Mouse (Mus musculus): ENCODE data around the gene Ucp2.

The Ucp2 gene

DNA sequence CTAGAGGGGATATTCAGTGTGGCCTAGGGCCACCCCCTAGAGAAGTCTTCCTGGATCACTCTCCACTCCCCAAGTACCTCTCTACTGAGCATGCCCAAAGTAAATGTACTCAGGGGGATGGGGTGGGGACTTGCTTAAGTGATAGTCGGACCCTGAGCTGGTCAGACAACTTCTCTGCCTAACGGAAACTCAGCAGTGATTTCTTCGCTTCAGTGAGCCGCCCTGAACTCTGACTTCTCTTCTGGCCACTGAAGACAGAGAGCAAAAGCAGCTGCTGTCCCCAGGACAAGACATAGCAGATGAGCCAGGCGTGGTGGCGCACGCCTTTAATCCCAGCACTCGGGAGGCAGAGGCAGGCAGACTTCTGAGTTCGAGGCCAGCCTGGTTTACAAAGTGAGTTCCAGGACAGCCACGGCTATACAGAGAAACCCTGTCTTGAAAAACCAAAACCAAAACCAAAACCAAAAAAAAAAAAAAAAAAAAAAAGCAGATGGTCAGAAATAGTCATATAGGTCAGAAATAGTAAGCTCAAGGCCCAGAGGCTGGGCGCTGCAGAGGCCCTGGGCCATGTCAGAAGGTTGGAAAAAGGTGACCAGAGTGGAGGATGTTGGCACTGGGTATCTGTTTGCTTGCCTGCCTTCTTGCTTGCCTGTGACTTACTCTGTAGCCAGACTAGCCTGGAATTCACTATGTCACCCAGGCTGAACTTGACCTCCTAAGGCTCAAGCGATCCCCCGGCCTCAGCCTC, 11.8 kb downstream of the Ucp2 start:
- no peak for DNase-seq

DNA sequence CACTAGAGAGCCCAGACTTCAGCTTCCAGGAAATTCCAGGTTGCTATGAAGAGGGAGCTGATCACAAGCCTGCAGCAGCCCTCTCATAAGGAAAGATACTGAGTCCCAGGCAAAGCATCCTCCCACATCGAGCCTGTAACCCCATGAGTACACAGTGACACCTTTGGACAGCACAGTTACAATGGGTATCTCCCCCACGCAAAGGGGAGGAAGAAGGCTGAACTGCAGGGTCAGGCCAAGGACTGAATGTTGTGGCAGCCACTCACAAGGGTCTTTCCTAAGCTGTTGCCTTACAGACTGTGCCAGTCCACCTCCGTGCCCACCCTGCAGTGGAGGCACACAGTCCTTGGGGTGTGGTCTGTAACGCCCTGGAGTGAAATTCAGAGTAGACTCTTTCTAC, 13.4 kb downstream of the Ucp2 start:
- no peak for DNase-seq

DNA sequence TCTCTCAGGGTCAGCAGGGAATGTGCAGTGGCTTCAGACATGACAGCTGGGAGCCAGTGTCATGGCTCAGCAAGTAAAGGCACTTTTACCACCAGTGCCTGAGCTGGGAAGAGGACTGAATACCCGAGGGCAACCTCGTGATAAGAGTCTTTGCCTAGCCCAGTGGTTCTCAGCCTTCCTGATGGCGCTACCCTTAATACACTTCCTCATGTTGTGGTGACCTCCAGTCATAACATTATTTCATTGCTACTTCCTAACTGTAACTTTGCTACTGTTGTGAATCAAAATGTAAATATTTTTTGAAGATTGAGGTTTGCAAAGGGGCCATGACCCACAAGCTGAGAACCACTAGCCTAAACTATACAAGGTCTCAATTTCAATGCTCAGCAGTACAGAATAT, 15.5 kb downstream of the Ucp2 start:
- no peak for DNase-seq

DNA sequence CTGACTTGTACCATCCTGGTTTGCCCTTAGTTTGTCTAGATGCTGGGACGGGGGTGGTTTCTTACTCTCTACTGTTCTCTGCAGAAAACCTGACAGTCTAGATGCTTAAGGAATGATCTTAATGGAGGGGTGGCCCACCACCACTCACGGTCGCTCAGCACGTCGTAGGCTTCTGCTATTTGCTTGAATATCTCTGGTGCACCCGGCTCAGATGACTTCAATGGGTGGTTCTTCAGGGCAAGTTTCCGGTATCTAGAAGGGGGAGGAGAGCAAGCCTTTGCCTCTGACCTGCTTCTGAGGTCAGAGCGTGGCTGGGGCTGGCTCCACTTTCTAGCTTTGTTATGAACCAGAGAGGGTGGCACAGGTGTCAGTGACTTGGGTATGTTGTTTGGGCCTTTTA, 18.5 kb downstream of the Ucp2 start:
- no peak for DNase-seq

DNA sequence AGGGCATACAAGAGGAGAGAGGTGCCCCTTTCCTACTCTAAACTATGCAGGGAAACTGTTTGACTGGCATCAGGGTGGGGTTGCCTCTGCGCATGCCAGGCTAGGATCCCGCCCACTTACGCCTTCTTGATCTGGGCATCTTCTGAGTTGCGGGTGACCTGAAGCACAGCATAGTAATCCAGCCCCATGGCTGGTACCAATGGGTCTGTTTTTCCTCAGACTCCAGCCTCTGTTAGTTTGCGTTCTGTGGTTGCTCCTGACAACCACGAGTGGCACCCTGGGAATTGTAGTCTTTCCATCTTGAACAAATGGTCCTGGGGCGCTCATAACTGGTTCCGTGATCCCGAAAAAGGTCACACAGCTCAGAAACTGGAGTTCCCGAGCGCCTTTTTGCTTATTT, 21.4 kb downstream of the Ucp2 start, which contains the start of gene Dnajb13:
TSS of gene Dnajb13 (minus strand) at position 388 of the 400 bp plus-strand sequence.
- no peak for DNase-seq

DNA sequence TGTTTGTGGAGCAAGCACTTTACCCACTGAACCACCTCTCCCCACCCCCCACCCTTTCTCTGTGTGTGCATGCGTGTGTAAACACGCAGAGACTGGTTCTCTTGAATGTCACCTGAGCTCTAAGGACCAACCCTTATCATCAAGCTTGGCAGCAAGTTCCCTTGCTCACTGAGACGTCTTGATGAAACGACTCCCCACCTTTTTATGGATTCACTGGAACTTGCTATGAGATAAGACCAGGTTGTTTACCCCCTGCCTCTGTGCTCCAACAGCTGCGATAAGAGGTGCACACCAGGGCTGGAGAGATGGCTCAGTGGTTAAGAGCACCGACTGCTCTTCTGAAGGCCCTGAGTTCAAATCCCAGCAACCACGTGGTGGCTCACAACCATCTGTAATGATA, 27.1 kb downstream of the Ucp2 start:
- no peak for DNase-seq

DNA sequence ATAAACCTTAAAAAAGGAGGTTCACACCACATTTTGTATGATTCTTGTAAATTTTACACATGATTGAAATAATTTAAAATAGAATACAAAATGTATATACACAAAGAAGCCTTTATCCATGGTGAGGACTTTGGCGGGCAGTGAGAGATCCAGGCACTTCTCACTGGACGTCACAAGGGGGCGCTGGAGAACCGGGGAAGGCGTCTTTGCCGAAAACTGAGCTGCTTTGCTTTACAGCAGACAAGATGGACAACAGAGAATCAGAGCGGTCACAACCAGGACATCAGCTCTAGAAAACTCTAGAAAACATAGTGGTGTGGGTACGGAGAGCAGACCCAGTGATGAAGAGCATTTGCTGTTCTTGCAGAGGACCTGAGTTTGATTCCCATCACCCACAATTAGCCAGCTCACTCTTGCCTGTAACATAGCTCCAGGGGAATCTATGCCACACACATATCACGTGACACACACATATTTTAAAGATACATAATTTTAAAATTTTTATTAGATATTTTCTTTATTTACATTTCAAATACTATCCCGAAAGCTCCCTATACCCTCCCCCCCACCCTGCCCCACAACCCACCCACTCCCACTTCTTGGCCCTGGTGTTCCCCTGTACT, 27.6 kb downstream of the Ucp2 start:
- peak; percentile 90 to 94 for DNase-seq

DNA sequence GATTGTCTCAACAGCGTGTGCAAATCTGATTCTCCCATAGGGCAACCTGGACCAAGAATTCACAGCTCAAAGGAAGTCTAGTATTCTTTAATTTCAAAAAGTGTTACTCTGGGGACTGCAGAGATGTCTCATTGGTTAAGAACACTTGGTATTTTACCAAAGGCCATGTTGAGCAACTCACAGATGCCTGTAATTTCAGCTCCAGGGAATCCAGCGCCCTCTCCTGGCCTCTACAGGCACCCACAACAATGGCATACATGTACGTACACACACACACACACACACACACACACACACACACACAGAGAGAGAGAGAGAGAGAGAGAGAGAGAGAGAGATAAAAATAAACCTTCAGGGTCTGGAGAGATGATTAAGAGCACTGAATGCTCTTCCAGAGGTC, 29.1 kb downstream of the Ucp2 start:
- DNase-seq: no peak

DNA sequence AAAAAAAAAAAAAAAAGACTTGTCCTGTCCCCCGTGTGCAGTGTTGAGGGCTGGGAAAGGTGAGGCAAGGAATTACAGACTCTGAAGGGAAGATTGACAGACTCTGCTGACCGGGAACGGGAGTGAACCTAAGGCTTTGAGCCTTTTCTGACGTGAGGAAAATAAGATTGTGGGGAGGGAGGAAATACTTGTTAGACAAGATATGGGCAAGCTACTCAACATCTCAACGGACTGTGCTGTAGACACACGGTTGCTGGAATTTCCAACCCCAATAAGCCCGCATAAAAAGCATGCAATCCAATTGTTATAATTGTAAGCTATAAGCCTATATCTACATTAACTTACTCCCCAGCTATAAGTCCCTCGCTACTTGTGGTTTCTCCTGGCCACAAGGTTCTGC, 31.5 kb downstream of the Ucp2 start:
- DNase-seq: no peak

DNA sequence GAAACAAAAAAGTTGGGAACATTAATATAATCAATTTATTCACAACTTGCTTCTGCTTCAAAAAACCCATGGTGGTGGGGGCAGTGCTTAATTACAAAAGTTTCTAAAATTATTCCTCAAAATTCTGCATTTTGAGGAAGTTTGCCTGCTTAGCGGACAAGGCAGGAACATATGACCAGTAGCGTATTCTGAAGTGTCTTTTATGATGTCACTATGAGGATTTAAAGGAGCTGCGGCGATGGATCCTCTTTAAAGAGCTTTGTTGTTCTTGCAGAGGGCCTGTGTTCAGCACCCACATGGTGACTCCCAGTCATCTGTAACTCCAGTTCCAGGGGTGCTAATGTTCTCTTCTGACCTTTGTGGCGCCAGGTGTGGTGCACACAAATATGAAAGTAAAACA, 37.6 kb downstream of the Ucp2 start:
- DNase-seq: no peak

DNA sequence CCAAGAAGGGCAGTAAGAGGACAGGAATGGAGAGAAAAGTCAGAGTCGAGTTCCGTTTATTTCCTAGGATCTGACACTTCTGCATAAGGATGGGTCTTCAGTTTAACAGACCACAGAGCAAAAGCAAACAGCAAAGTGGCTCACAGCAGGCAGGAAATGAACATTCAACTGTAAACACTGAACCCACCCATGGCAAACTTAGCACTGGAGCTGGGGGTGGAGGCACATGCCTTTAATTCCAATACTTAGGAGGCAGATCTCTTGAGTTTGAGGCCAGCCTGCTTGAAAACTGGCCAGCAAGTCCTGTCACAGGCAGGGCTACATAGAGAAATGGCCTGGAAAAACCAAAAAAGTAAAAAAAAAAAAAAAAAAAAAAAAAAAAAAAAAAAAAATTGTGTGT, 40.4 kb downstream of the Ucp2 start:
- DNase-seq: no peak

DNA sequence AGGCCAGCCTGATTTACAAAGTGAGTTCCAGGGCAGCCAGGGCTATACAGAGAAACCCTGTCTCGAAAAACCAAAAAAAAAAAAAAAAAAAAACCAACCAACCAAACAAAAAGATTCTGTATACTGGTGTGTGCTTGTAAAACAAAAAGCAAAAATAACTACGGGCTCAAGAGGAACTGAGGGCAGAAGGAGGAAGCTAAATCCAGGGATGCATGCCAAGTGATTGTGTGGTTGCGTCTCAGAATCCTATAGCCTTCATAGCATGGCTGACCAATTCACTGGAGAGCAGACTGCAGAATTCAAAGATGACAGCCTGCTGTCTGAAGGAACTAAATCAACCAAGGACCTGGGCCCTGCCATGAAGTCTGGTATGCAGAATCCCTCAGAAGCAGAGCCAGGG, 41.1 kb downstream of the Ucp2 start:
- no peak for DNase-seq

DNA sequence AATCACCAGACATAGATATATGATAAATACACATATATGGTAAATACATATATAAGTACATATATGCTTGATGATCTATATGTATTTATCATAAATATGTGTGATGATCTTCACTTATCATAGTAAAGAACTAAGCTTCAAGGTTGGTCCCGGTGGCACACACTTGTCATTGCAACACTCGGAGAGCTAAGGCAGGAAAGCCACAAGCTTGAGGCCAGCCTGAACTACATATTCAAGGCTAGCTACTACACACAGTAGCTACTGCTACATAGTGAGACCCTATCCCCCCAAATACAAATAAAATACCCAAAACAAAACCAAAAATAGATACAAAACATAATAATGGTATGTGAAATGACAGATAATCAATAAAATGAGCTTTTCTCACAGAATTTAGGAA, 42.7 kb downstream of the Ucp2 start:
- DNase-seq: no peak

DNA sequence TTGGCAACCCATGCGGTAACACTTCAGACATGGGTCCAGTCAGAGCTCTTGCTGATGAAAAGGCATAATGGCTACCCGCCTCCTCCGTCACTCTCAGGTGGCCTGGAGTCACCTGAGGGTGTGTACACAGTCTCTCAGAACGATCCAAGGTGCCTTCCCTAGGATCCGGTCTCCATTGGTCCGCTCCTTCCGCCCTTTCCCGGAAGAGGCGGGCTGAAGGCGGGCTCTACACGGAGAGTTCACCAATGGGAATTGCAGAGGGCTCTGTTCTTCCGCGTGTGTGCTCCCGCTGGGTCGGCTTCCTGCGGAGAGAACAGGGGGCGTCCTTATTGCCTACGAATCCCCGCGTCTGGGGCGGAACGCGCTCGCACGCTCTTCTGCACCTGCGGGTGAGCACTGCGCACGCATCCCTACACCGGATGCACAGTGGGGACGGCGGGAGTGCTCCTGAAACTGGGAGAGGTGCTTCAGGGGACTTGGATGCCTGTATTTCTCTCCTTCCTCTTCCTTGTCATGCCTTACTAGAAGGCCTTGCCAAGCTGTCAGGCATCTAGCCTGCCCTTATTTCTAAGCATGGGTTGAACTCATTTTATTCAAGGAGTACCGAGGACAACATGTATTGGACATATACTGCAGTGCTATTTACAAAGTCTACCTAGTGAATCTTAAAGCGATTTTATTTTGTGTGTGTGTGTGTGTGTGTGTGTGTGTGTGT, 43.8 kb downstream of the Ucp2 start, which contains the start of gene Coa4:
TSS of gene Coa4 (plus strand) at position 268 of the 715 bp plus-strand sequence.
- DNase-seq: peak; percentile 94

DNA sequence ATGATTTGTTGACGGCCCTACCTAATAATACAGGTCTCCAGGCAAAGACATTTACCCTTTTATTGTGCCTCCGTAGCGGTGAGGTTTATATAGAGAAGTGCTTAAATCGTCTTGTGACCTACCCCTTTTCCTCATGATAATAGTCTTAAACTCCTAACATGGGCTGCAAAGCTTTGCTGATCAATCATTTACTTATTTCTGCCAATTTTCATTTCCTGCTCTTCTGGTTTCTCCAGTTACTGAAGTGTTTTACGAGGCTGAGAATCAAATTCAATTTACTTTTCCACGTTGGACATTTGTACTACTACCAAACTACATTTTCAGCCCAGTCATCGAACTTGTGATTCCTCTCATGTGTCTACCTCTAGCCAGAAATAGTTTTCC, 44.4 kb downstream of the Ucp2 start:
- no peak for DNase-seq

DNA sequence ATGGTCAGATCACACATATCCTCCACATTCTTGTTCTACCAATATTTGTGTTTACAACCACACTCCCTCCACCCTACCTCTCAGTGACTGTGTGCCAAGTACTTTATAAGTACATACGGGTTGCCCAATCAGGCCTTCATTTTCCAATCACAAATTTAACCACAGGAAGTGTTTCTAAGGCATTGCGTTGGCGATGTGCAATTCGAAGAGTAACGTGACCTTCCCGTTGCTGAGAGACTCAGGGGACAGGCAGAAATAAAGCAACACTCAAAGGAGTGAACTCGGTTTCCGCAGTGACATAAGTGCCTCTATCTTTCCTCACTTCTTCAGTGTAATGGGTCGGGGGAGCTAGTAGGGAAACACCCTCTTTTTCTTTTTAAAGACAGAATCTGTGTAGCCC, 46.4 kb downstream of the Ucp2 start:
- DNase-seq: no peak

DNA sequence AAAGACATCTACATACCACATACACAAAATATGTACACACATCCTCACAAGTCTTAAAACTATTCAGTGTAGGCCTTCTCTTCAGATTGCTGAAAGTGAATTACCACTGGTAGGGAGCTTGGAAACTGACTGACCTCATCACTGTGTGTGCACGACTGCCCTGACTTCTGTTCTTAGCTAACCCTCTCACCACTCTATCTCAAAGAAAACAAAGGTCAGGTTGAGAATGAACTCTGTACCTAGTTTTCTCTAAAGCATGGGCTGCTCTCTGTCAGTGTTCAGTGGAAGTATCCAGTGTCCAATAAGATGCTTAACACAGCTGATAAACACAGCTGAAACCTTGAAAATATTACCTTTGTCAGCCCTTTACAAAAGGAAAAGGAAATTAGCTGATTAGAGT, 51.3 kb downstream of the Ucp2 start:
- DNase-seq: no peak

DNA sequence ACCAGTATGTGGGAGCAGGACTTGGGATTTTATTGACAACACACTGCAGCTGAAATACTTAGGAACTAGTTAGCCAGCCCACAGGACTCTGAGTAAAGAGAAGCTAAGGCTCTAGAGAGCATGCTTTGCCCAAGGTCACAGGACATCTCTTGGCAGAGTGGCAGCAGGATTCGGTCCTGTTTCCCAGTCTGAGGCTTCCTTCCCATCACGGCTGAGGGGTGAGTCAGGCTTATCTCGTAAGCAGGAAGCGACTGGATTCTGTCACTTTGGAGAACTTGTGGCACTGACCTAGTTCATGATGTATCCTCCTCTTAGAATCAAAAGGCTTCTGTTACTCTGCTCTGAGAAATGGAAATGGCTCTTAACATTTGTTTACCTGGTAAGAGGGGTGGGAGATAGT, 54.5 kb downstream of the Ucp2 start:
- no peak for DNase-seq

DNA sequence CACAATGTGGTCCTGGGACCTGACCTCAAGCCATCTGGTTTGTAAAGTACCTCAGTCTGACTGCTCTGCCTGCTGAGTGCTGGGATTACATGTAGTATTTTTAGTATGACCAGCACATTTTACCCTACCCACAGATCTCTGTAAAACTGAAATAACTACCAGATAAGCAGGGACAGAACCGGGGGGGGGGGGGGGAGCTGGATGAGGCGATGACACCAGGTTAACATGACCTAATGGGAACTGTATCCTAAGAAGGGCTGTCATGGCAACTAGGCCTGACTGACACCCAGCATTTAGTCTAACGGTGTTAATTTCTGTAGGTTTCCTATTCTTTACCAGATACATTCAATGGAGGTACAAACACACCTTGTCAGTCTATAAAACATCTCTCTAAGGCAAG, 56.7 kb downstream of the Ucp2 start:
- DNase-seq: no peak

DNA sequence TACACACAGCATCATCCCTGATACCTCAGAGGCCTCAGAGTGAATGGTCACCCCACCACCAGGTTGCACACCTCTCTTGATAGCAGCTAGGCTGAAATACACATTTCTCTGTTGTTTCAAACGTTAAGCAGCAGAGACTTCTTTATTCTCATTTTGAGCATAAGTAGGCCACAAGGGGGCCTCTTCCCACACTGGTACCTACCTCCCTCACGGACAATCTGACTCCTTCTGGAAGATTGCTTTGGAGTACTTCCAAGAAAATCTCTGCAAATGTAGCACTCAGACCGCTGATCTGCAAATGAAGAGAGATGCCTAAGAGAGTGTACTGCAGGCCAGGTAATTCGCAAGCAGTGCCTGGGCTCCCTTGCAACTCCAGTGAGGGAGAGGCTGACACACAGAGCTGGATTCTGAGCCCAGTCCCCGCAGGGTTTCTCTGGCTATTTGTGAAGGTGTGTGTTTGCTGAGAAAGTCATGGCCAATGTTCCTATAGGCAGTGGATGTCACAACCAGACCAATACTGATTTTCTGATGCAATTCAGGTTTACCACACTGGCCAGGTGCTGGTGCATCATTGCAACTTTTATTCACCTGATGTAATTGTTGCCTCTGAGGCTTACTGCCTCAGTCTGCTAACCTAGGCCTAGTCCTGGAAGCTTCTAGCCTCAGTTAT, 57.3 kb downstream of the Ucp2 start:
- DNase-seq: peak; percentile 40 to 45

Data from cerebellum, postnatal 14 days (tissue).